8 mouse cellular contexts compared by ENCODE assay signal in the genomic region with DNA sequence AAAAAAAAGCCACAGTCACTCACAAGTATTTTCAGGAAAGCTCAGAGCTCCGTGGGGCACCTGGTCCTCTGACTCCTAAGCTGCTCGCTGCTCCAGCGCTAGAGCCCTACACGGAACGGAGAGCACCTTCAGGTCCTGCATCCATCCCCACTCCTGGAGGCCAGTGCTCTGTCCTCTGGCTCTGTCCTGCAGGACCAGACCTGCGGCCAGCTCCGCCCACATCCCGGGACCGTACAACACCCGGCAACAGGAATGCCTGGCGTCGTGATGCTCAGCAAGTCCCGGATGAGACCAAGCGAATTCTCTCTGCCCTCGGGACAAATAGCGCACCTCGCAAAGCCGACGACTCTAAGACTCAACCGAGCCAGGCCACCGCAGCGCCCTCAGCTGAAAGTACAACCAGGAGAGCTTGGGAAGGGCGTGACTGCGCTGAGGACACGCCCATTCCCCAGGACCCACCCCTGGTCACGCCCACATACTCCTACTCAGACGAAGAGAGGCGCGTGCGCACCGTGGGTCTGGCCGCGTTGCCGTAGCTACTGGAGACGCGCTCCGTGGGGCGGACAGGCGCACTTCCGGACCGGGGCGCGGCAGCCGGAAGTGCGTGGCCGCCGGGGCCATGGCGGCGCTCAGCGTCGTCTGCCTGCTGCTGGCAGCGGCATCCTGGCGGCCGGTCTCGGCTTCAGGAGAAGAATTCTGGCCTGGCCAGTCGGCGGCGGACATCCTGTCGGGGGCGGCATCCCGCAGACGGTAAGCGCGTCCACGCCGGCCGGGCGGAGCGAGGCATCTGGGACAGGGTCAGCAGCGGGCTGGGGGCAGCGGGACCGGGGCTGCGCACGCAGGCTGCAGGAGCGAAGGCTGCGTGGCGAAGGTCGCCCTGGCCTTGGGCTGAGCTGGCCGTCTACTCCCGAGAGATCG. TPM values are rescaled to one million over a fixed set of nuclear protein-coding genes. Genes with fewer than 3 reads are reported as not detected.
DNase-seq lines count a peak whose midpoint lies in the region; ATAC-seq lines count a peak whose summit lies in the region.

Gene Pofut2, plus strand, starts transcription at position 515 of the 918 bp plus-strand sequence.

- no peaks in the 10 kb centered on the region for H3K27me3 ChIP-seq in hindbrain, embryonic 14.5 days (ENCODE audit: control insufficient read depth, insufficient read depth, low read length)

- H3K27ac ChIP-seq in hindbrain, embryonic 14.5 days = peak within 1 kb of the TSS; percentile 88

- peaks cover 16% of the 10 kb centered on the region for H3K4me1 ChIP-seq in hindbrain, embryonic 14.5 days (replicated peaks; ENCODE audit: control insufficient read depth, insufficient read depth, low read length)

- peak within 1 kb of the TSS; percentile 94 for H3K4me3 ChIP-seq in hindbrain, embryonic 14.5 days (replicated peaks; ENCODE audit: low read length)

- peak; percentile 98 for ATAC-seq in hindbrain, embryonic 14.5 days (ENCODE audit: low FRiP score)

- H3K4me2 ChIP-seq in hindbrain, embryonic 14.5 days (replicated peaks) = peak within 1 kb of the TSS; percentile 93

- DNase-seq in R1 (ENCODE audit: low read depth, low spot score) = peak; percentile 97
- DNase-seq in cerebellum, postnatal 25 days = peak; percentile 94 to 99
- DNase-seq in frontal cortex, postnatal 25 days (ENCODE audit: low spot score in 2 of 2) = peak; percentile 76 to 88
- DNase-seq in hindbrain, embryonic 14.5 days (ENCODE audit: low spot score) = peak; percentile 98
- peak; percentile 87 to 91 for DNase-seq in layer of hippocampus, postnatal 36 days
- peak; percentile 97 for DNase-seq in lung, postnatal 36 days
- peak; percentile 98 for DNase-seq in retina, postnatal 1 day
- peak; percentile 81 to 89 for DNase-seq in urinary bladder, adult 18-20 months (ENCODE audit: low spot score in 2 of 2)

- under 1% methylated on average over 81 of the region's 81 CpGs for WGBS in hindbrain, embryonic 14.5 days

- peak within 1 kb of the TSS; percentile 91 for H3K9ac ChIP-seq in hindbrain, embryonic 14.5 days

- H3K9me3 ChIP-seq in hindbrain, embryonic 14.5 days (ENCODE audit: control insufficient read depth, low read length) = no peaks in the 10 kb centered on the region

- H3K36me3 ChIP-seq in hindbrain, embryonic 14.5 days (replicated peaks; ENCODE audit: control insufficient read depth, insufficient read depth) = peaks cover 26% of the 10 kb centered on the region

RNA-seq across cellular contexts. Expression of gene Pofut2, which starts in this region (rescaled TPM):
- 53.2 and 53.3 TPM in 2 replicates for polyA plus RNA-seq in hindbrain, embryonic 14.5 days (2014; fragmentation: Nextera tagmentation; extraction: Ambion mirVana)
- total RNA-seq in layer of hippocampus, postnatal 36 days (2021) = 10 to 100 TPM; 31.7 to 32.6 TPM

Comparison
In these comparisons a context has a peak if more than half of its experiments do, and no peak if none do; other contexts are left out.
1. Peak in every context shown above with its lines: DNase-seq, ATAC-seq, H3K4me3 ChIP-seq and H3K27ac ChIP-seq.